Mouse (Mus musculus): Measurements from ENCODE around the gene Nrl. TPM values are rescaled to one million over a fixed set of nuclear protein-coding genes. Genes with fewer than 3 reads are reported as not detected.

The Nrl gene
- polyA plus RNA-seq, 1 experiment from 2014 or later, result not detected

DNA sequence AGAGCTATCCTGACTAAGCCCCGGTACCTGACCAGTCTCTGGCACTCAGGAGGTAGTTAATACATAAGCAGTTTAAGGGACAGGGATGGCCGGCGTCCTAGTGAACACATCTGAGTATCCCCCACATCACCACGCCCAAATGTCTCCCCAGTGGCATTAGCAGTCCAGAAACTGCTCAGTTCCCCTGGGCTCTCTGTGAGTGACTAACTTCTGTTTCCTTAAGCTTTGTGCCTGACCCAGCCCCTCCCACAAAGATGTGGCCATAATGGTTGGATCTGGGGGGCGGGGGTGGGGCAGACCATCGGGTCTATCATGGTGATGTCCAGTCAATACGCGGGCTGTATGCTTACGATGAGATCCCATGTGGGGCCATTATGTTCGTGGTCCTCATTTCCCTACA, 15.2 kb downstream of the Nrl start:
- Histone ChIP-seq H3K9me3 (ENCODE audit: control insufficient read depth, low read depth, low read length) (no peaks in the 10 kb centered on the region), H3K9ac (replicated peaks; ENCODE audit: low read depth, low read length) (no peak overlapping the region), H3K27me3 (ENCODE audit: control insufficient read depth, insufficient read depth, low read length) (0 out of 2 replicates have a peak, but pooled peaks cover 5% of the 10 kb centered on the region), H3K4me3 (ENCODE audit: low read depth, low read length) (no peak overlapping the region), H3K27ac (ENCODE audit: low read length) (no peak overlapping the region), H3K36me3 (ENCODE audit: control insufficient read depth, insufficient read depth, low read length) (no peaks in the 10 kb centered on the region), H3K4me2 (replicated peaks; ENCODE audit: low read depth, low read length) (no peak overlapping the region), H3K4me1 (ENCODE audit: control insufficient read depth, insufficient read depth, low read length) (no peaks in the 10 kb centered on the region)
- 82% methylated on average over 10 of the region's 10 CpGs for WGBS
- ATAC-seq (ENCODE audit: insufficient number of reproducible peaks, insufficient read depth, low FRiP score, low read depth), result no peak

GRCm38 (mm10) chr14:55507801-55508200, 17.0 kb downstream of the Nrl start:
- Histone ChIP-seq H3K4me2 (replicated peaks; ENCODE audit: low read depth, low read length) (no peak overlapping the region), H3K9me3 (ENCODE audit: control insufficient read depth, low read depth, low read length) (no peaks in the 10 kb centered on the region), H3K4me3 (ENCODE audit: low read depth, low read length) (no peak overlapping the region), H3K9ac (replicated peaks; ENCODE audit: low read depth, low read length) (no peak overlapping the region), H3K4me1 (ENCODE audit: control insufficient read depth, insufficient read depth, low read length) (no peaks in the 10 kb centered on the region), H3K36me3 (ENCODE audit: control insufficient read depth, insufficient read depth, low read length) (no peaks in the 10 kb centered on the region), H3K27ac (ENCODE audit: low read length) (no peak overlapping the region), H3K27me3 (ENCODE audit: control insufficient read depth, insufficient read depth, low read length) (0 out of 2 replicates have a peak, but pooled peaks cover 5% of the 10 kb centered on the region)
- no peak for ATAC-seq (ENCODE audit: insufficient number of reproducible peaks, insufficient read depth, low FRiP score, low read depth)
- WGBS, result 57% methylated on average over 7 of the region's 7 CpGs

DNA sequence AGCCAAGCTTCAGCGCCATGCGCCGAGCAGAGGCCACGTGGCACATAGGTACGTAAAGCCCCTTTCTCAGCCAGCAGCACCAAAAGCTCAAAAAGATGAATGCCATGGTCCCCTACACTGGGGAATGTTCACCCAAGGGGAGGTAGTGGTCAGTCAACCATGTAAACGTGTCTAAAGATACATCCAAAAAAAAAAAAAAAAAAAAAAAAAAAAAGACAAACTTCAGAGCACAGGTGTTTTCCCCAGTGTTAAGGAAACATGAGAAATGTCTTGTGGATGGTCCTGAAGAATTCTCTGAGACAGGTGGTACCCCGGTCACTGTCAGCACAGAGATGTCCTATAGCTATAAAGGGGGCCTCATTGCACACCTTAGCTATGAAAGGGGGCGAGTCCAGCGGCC, 19.2 kb downstream of the Nrl start:
- Histone ChIP-seq H3K9ac (replicated peaks; ENCODE audit: low read depth, low read length) (no peak overlapping the region), H3K4me3 (ENCODE audit: low read depth, low read length) (no peak overlapping the region), H3K36me3 (ENCODE audit: control insufficient read depth, insufficient read depth, low read length) (no peaks in the 10 kb centered on the region), H3K4me2 (replicated peaks; ENCODE audit: low read depth, low read length) (no peak overlapping the region), H3K27me3 (ENCODE audit: control insufficient read depth, insufficient read depth, low read length) (no peaks in the 10 kb centered on the region), H3K4me1 (ENCODE audit: control insufficient read depth, insufficient read depth, low read length) (no peaks in the 10 kb centered on the region), H3K9me3 (ENCODE audit: control insufficient read depth, low read depth, low read length) (no peaks in the 10 kb centered on the region), H3K27ac (ENCODE audit: low read length) (no peak overlapping the region)
- WGBS, result 82% methylated on average over 9 of the region's 9 CpGs
- ATAC-seq (ENCODE audit: insufficient number of reproducible peaks, insufficient read depth, low FRiP score, low read depth), result no peak

GRCm38 (mm10) chr14:55497449-55497821, 27.3 kb downstream of the Nrl start:
- H3K36me3 ChIP-seq (ENCODE audit: control insufficient read depth, insufficient read depth, low read length), result no peaks in the 10 kb centered on the region
- H3K4me1 ChIP-seq (ENCODE audit: control insufficient read depth, insufficient read depth, low read length), result no peaks in the 10 kb centered on the region
- 16% methylated on average over 6 of the region's 6 CpGs for WGBS
- ATAC-seq (ENCODE audit: insufficient number of reproducible peaks, insufficient read depth, low FRiP score, low read depth), result peak; percentile 70
- no peaks in the 10 kb centered on the region for H3K27me3 ChIP-seq (ENCODE audit: control insufficient read depth, insufficient read depth, low read length)
- no peak overlapping the region for H3K27ac ChIP-seq (ENCODE audit: low read length)
- no peak overlapping the region for H3K4me3 ChIP-seq (ENCODE audit: low read depth, low read length)
- no peak overlapping the region for H3K9ac ChIP-seq (replicated peaks; ENCODE audit: low read depth, low read length)
- H3K9me3 ChIP-seq (ENCODE audit: control insufficient read depth, low read depth, low read length), result no peaks in the 10 kb centered on the region
- no peak overlapping the region for H3K4me2 ChIP-seq (replicated peaks; ENCODE audit: low read depth, low read length)

DNA sequence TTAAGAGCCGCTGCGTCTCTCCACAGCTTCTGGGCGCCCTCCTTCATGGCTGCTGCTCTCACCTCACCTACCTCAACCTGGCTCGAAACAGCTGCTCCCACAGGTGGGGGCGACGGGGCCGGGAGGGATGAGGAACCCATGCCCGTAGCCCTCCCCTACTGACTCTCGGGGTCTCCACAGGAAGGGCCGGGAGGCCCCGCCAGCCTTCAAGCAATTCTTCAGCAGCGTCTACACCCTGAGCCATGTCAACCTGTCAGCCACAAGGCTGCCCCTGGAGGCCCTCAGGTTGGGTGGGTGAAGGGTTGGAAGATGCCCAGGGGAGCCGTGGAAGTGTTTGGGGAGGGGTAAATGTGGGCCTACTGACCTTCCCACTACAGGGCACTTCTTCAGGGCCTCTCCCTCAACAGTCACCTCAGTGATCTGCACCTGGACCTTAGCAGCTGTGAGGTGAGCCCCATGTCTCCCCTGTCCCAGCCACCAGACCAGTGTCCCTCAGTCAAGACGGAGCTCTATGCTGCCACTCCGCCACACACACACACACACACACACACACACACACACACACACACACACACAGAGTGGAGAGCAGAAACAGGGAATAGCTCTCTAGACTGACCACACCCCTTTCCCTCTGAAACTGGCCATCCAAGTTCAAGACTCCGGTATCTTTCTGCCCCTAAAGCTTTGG, 27.9 kb downstream of the Nrl start:
- Histone ChIP-seq H3K9me3 (ENCODE audit: control insufficient read depth, low read depth, low read length) (no peaks in the 10 kb centered on the region), H3K4me1 (ENCODE audit: control insufficient read depth, insufficient read depth, low read length) (peaks cover under 1% of the 10 kb centered on the region; the same call in 1 of the 2 replicates), H3K36me3 (ENCODE audit: control insufficient read depth, insufficient read depth, low read length) (no peaks in the 10 kb centered on the region), H3K9ac (replicated peaks; ENCODE audit: low read depth, low read length) (no peak overlapping the region), H3K4me2 (replicated peaks; ENCODE audit: low read depth, low read length) (no peak overlapping the region), H3K27ac (ENCODE audit: low read length) (no peak overlapping the region), H3K4me3 (ENCODE audit: low read depth, low read length) (no peak overlapping the region), H3K27me3 (ENCODE audit: control insufficient read depth, insufficient read depth, low read length) (no peaks in the 10 kb centered on the region)
- 63% methylated on average over 16 of the region's 16 CpGs for WGBS
- peak; percentile 12; the same call in 1 of the 2 replicates for ATAC-seq (ENCODE audit: insufficient number of reproducible peaks, insufficient read depth, low FRiP score, low read depth)

GRCm38 (mm10) chr14:55495509-55496240, 29.1 kb downstream of the Nrl start:
- no peak overlapping the region for H3K4me2 ChIP-seq (replicated peaks; ENCODE audit: low read depth, low read length)
- no peak overlapping the region for H3K4me3 ChIP-seq (ENCODE audit: low read depth, low read length)
- peaks cover 5% of the 10 kb centered on the region; the same call in 1 of the 2 replicates for H3K4me1 ChIP-seq (ENCODE audit: control insufficient read depth, insufficient read depth, low read length)
- no peak overlapping the region for H3K27ac ChIP-seq (ENCODE audit: low read length)
- 72% methylated on average over 20 of the region's 20 CpGs for WGBS
- no peaks in the 10 kb centered on the region for H3K27me3 ChIP-seq (ENCODE audit: control insufficient read depth, insufficient read depth, low read length)
- no peak for ATAC-seq (ENCODE audit: insufficient number of reproducible peaks, insufficient read depth, low FRiP score, low read depth)
- H3K9me3 ChIP-seq (ENCODE audit: control insufficient read depth, low read depth, low read length), result no peaks in the 10 kb centered on the region
- H3K36me3 ChIP-seq (ENCODE audit: control insufficient read depth, insufficient read depth, low read length), result no peaks in the 10 kb centered on the region
- H3K9ac ChIP-seq (replicated peaks; ENCODE audit: low read depth, low read length), result no peak overlapping the region

DNA sequence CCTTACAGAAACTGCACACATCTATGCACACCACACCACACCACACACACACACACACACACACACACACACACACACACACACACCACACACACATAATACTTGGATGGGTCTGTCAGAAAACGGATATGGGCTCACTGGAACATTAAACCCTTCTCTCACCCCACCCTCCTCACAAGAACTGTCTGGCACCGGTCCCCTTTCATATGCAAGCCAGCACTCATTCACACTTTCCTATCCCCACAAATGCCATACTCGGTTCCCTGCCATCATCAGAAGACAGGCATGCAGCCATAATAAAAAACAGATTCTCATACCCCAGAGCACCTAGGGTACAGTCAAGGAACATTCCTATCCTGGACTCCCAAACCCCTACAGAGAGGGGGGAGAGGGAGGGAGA, 32.7 kb downstream of the Nrl start:
- Histone ChIP-seq H3K36me3 (ENCODE audit: control insufficient read depth, insufficient read depth, low read length) (0 out of 2 replicates have a peak, but pooled peaks cover 4% of the 10 kb centered on the region), H3K4me2 (replicated peaks; ENCODE audit: low read depth, low read length) (peak overlapping the region; percentile 98; the same call in 1 of the 2 replicates), H3K9ac (replicated peaks; ENCODE audit: low read depth, low read length) (no peak overlapping the region), H3K27ac (ENCODE audit: low read length) (no peak overlapping the region), H3K4me3 (ENCODE audit: low read depth, low read length) (no peak overlapping the region), H3K9me3 (ENCODE audit: control insufficient read depth, low read depth, low read length) (no peaks in the 10 kb centered on the region), H3K27me3 (ENCODE audit: control insufficient read depth, insufficient read depth, low read length) (no peaks in the 10 kb centered on the region), H3K4me1 (ENCODE audit: control insufficient read depth, insufficient read depth, low read length) (peaks cover 5% of the 10 kb centered on the region; the same call in 1 of the 2 replicates)
- WGBS, result 41% methylated on average over 3 of the region's 3 CpGs
- no peak for ATAC-seq (ENCODE audit: insufficient number of reproducible peaks, insufficient read depth, low FRiP score, low read depth)

GRCm38 (mm10) chr14:55491291-55491833, 33.4 kb downstream of the Nrl start:
- Histone ChIP-seq H3K4me3 (ENCODE audit: low read depth, low read length) (peak overlapping the region; percentile 62), H3K36me3 (ENCODE audit: control insufficient read depth, insufficient read depth, low read length) (0 out of 2 replicates have a peak, but pooled peaks cover 4% of the 10 kb centered on the region), H3K9ac (replicated peaks; ENCODE audit: low read depth, low read length) (peak overlapping the region; percentile 57), H3K27me3 (ENCODE audit: control insufficient read depth, insufficient read depth, low read length) (no peaks in the 10 kb centered on the region), H3K9me3 (ENCODE audit: control insufficient read depth, low read depth, low read length) (no peaks in the 10 kb centered on the region), H3K4me2 (replicated peaks; ENCODE audit: low read depth, low read length) (peak overlapping the region; percentile 98), H3K27ac (ENCODE audit: low read length) (peak overlapping the region; percentile 59), H3K4me1 (ENCODE audit: control insufficient read depth, insufficient read depth, low read length) (peaks cover 5% of the 10 kb centered on the region; the same call in 1 of the 2 replicates)
- 2% methylated on average over 30 of the region's 30 CpGs for WGBS
- peak; percentile 81 for ATAC-seq (ENCODE audit: insufficient number of reproducible peaks, insufficient read depth, low FRiP score, low read depth)
